Mouse (Mus musculus) Patski (cell line): Measurements from ENCODE around the gene Heatr5a. TPM values are rescaled to one million over a fixed set of nuclear protein-coding genes. Genes with fewer than 3 reads are reported as not detected.

Source experiments
- ATAC-seq: fragments of 100-300 bp; one replicate; pipeline ENCODE4 v1.8.0; 2021
- CTCF ChIA-PET: fragments of 350-600 bp; sonication (Branson Sonifier 250); formaldehyde crosslinking; loops from one replicate; lab custom pipeline; 2022; ENCODE audit warnings: inconsistent platforms; lab: Charles Lee
- POLR2A ChIA-PET: fragments of 350-600 bp; sonication (Branson Sonifier 250); formaldehyde crosslinking; loops from one replicate; lab custom pipeline; 2022; ENCODE audit warnings: antibody characterized with exemption, inconsistent platforms; lab: Charles Lee
- DNase-seq: peaks from one replicate; pipeline ENCODE4 v3.0.0-alpha.2; 2011; ENCODE audit warnings: low read depth, low spot score
- H3K27me3 ChIP-seq: fragments of 371-371 bp; one replicate; pipeline ENCODE4 v1.5.1; 2021
- CTCF ChIP-seq: fragments of 100-300 bp; IDR thresholded peaks from one replicate; pipeline ENCODE4 v1.5.1; 2021
- in situ Hi-C: fragments of 300-500 bp; cut with MboI; formaldehyde crosslinking; loops from 3 replicates; pipeline ENCODE4 v1.11.1; 2018; ENCODE audit warnings: low pct_unique_long_range_greater_than_20kb, mixed read lengths
- polyA plus RNA-seq: library from polyadenylated mRNA; unstranded; gene quantifications from one replicate; pipeline ENCODE4 v1.2.3, GENCODE M21; 2021

Gene Heatr5a
- polyA plus RNA-seq, 1 experiment from 2014 or later: 16.9 TPM

DNA sequence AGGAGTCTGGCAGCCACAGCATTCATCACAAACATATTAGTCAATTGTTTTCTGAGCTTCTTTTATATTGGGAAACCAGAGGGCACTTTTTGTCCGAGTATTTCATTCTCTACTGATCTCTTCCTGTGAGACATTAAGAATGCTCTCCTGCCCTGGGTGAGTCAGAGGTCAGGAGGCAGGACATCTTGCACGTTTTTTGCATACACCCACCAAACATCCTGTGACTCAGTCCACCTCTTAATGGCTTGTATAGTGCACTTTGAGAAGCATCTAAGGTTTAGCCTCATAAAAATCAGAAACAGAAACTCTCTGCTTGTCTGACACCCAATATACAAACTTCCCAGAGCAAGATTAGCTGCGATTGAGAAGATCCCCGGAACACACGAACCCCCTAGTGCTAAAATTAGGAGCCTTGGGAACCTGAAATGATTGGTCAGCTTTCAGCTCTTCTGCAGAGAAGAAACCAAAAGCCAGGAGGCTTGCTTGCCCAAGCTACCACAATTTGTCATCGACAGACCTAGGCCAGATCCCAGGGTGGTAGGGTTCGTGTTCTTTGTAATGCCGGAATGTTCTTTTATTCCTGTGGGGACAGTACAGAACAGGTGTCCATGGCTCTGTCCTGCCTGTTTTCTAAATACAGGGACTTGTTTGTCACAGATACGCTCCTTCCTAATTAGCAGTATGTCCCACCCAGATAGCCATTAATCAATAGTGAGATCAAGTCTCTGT is 105.9 kb downstream of the Heatr5a start:
- no peak for DNase-seq
- in situ Hi-C loops: no loop called here
- no peak for TF ChIP-seq CTCF
- POLR2A ChIA-PET: interaction anchor here (1.0 to 1.4 kb wide), 3 partner anchors 11 to 36 kb away, joined by 3 to 6 read pairs (median 3); no protein-coding TSS in a partner anchor
- no peaks in the 10 kb centered on the region for H3K27me3 ChIP-seq
- CTCF ChIA-PET: interaction anchor here (0.7 to 1.4 kb wide), 4 partner anchors 13 to 19 kb away, joined by 3 to 5 read pairs (median 4); no protein-coding TSS in a partner anchor
- ATAC-seq: peak; percentile 21

DNA sequence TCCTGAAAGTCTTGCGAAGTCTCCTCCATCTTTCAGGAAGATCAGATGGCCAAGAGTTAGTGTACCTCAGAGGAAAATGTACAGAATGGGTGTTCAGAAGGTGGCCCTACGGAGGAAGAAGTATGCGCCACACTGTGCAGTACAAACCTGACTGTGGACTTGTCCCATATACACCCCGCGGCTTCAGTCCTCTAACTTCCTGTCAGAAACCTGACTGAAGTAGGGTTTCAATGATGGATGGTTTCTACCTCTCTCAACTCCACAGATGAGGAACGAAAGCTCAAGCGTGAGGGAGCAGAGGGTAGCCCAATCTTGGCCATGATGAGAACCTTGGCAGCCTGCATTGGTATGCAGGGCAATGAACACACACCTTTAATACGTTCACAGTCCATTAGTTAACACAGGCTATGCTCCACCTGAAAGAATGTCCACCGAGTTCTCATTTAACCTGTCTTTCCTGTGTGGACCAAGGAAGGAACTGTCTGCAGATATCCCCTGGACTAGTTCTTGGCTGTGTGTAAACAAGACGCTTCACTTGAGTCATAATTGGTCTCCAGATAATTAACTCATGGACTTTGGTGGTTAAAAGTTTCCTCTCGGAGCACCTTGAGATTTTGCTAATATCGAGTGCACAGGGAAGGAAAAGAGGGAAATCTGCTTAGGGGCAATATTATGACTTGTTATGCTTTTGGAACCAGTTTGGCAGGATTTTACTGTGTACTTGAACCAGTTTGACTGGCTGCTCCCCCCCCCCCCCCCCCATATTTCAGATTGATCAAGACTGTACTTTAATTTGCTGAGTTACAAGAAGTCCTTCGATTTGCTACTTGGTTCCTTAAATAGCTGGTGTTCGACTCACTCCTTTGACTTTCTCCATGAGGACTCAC is 107.8 kb downstream of the Heatr5a start:
- H3K27me3 ChIP-seq: no peaks in the 10 kb centered on the region
- TF ChIP-seq CTCF: no peak
- DNase-seq (no peak), ATAC-seq (no peak)
- ChIA-PET POLR2A (interaction anchor here (1.4 kb wide), 1 partner anchor 10 kb away, joined by 6 read pairs; no protein-coding TSS in a partner anchor), CTCF (interaction anchor here (1.3 to 1.4 kb wide), 2 partner anchors 11 to 18 kb away, joined by 4 to 5 read pairs; no protein-coding TSS in a partner anchor)
- in situ Hi-C loops: no loop called here

DNA sequence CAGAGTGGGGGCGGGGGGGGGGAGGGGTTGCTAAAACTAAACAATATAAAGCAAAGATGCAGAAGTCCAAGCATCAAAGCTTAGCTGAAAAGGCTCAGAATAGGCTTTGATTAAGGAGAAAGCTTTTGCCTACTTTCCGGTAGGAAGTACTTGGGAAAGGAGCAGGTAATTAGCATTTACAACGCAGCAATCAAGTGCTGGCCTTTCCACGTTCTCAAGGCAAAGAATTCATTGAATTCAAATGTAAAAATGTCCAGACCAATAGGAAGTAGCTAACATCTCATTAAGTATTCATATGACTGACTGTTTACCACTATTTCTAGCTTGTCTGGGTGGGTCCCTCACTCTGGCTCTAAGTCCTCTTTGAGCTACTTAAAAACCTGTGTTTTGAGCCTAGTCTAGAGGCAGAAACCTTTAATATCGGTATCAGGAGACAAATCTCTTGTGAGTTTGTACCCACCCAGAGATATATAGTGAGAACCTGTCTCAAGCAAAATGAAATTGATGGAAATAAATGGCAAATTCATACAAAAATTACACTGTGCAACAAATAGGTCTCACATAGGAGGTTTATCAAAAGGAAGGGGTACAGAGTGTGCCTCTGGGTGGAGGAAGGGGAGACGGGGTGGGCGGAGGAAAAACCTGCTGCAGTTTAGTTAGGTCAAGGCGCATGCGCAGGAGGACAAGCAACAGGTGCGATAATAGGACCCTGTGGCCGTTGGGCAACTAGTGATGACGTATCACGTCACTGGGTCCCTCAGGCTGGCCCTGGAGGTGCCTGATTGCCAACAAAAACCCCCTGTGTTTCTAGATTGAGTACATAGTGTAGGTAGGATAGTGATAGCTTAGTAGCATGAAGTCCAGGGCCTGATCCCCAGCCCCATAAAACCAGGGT is 112.7 kb downstream of the Heatr5a start:
- DNase-seq (no peak), ATAC-seq (no peak)
- in situ Hi-C loops: no loop called here
- no peaks in the 10 kb centered on the region for H3K27me3 ChIP-seq
- TF ChIP-seq CTCF: no peak
- ChIA-PET POLR2A (no interaction called here), CTCF (interaction anchor here (1.1 kb wide), 1 partner anchor 9 kb away, joined by 3 read pairs; no protein-coding TSS in a partner anchor)

DNA sequence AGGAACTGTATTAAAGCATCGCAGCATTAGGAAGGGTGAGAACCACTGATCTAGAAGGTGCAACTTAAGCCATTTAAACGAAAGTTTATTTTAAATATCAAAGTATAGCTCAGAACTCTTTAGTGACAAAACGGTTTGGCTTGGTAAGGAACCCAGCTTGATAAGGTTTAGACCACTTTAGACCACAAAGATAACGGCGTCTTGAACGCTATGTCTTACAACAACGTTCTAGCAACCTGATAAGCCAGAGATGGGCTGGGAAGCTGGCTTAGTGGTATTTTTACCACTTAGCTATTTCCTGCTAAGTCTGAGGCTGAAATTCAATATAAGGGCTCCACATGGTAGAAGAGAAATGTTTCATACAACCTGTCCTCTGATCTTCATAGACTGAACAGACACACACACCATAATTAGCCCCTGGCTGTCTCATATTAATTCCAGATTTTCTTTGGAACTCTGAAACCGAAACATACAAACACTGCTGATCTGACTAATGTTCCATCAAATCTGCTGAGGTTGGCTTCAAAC is 114.3 kb downstream of the Heatr5a start:
- H3K27me3 ChIP-seq: no peaks in the 10 kb centered on the region
- ChIA-PET POLR2A (interaction anchor here (0.6 kb wide), 1 partner anchor 85 kb away, joined by 3 read pairs; no protein-coding TSS in a partner anchor), CTCF (interaction anchor here (0.7 kb wide), 1 partner anchor 12 kb away, joined by 4 read pairs; no protein-coding TSS in a partner anchor)
- in situ Hi-C loops: no loop called here
- no peak for ATAC-seq
- DNase-seq: no peak
- TF ChIP-seq CTCF: no peak

DNA sequence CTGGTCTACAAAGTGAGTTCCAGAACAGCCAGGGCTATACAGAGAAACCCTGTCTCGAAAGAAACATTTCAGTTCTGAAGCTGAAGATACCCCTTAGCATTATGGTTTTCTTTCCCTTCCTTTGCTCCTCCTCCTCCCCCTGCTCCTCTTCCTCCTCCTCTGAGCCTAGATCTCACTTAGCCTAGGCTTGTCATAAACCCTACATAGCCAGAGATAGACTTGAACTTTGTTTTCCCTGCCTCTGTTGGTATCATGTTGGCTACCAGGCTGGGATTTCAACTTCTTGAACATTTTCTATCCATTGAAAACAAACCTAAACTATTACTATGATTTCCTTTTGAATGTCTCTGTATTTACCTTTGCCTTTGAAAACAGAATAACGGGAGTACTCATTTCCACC is 115.2 kb downstream of the Heatr5a start:
- no peak for TF ChIP-seq CTCF
- H3K27me3 ChIP-seq: no peaks in the 10 kb centered on the region
- POLR2A ChIA-PET: no interaction called here
- ATAC-seq: no peak
- in situ Hi-C loops: no loop called here
- DNase-seq: no peak
- CTCF ChIA-PET: no interaction called here

DNA sequence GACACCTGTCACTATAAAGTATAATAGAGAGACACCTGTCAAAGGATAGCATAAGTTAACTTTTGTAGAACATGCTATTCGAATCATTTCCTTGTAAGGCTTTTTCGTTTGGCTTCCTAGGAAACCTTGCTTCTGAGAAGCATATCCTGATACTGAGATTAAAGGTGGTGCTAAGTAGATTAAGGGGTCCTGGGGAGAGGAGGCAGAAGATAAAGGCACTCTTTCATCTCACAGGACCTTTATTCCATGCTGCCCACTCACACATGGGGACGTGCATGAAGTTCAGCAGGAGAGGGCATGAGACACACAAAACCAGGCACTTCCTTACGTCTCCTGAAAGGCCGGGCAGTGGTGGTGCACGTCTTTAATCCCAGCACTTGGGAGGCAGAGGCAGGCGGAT is 115.7 kb downstream of the Heatr5a start:
- CTCF ChIA-PET: no interaction called here
- TF ChIP-seq CTCF: no peak
- POLR2A ChIA-PET: no interaction called here
- no peak for DNase-seq
- H3K27me3 ChIP-seq: no peaks in the 10 kb centered on the region
- in situ Hi-C loops: no loop called here
- ATAC-seq: no peak

DNA sequence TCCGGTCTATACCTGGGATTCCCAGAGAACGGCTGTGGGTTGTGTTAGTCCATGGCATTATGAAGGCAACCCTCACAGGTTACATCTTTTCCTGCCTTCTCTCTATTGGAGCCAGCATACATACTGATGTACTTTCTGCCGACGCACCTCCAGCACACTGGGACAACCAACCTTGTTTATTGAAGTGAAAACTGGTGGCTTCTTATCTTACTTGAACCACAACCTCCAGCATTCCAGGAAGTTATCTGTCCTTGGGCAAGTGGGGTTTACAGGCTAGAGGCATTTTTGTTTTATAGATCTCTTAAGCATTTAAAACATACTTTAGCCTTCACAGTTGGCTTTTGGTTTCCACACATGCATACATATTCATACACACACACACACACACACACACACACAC is 119.5 kb downstream of the Heatr5a start:
- ChIA-PET POLR2A (no interaction called here), CTCF (interaction anchor here (0.8 kb wide), 1 partner anchor 13 kb away, joined by 4 read pairs; no protein-coding TSS in a partner anchor)
- in situ Hi-C loops: no loop called here
- no peak for DNase-seq
- TF ChIP-seq CTCF: no peak
- no peak for ATAC-seq
- no peaks in the 10 kb centered on the region for H3K27me3 ChIP-seq

DNA sequence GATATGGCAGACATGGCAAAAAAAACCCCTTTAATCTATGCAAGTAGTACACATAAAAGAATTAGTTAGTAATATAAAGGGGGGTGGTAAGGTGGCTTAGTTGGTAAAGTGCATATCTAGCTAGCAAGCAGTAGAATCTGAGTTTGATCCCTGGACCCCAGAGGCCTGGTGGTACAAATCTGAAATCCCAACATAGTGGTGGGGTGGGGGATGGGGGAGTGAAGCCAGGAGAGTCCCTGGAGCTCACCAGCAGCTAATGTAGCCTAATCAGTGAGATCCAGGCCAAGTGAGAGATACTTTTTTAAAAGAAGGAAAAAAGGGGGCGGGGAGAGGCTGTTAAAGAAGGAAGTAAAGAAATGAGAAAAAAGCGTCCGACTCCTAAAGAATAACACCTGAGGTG is 120.0 kb downstream of the Heatr5a start:
- no peak for ATAC-seq
- in situ Hi-C loops: no loop called here
- no peak for TF ChIP-seq CTCF

DNA sequence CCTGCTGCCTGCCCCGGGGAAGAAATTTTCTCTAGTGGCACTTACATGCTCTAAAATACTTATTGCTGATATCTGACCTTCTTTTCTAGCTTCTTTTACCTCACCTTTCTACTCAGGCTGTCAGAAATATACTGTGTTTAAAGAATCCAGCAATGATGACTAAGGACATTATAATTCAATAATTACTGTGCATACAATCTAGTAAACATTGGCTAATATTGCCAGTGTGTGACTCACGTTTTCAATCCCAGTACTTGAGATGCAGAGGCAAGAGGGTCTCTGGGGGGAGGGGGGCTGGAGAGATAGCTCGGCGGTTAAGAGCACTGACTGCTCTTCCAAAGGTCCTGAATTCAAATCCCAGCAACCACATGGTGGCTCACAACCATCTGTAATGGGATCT is 120.8 kb downstream of the Heatr5a start:
- DNase-seq (no peak), ATAC-seq (no peak)
- no peaks in the 10 kb centered on the region for H3K27me3 ChIP-seq
- POLR2A ChIA-PET: no interaction called here
- no peak for TF ChIP-seq CTCF
- CTCF ChIA-PET: interaction anchor here (0.9 to 1.3 kb wide), 3 partner anchors 8 to 14 kb away, joined by 3 read pairs; no protein-coding TSS in a partner anchor
- in situ Hi-C loops: no loop called here

More for the DNA sequence above, 120.0 kb downstream of the Heatr5a start:
- POLR2A ChIA-PET: no interaction called here
- no peaks in the 10 kb centered on the region for H3K27me3 ChIP-seq
- DNase-seq: no peak
- CTCF ChIA-PET: no interaction called here
